Mouse (Mus musculus) kidney, postnatal 0 days (tissue): ENCODE measurements around the gene Atxn7l2. TPM values are rescaled to one million over a fixed set of nuclear protein-coding genes. Genes with fewer than 3 reads are reported as not detected.

ENCODE experiments used
- ATAC-seq: fragments of 200-750 bp; cut with Nextera tagmentation; replicated peaks from 2 replicates; pipeline ENCODE4 v1.8.0; 2017; ENCODE audit warnings: low read depth, moderate number of reproducible peaks, moderate TSS enrichment, moderate library complexity; ENCODE audit not compliant: low FRiP score
- DNase-seq: peaks from one replicate; pipeline ENCODE4 v3.0.0-alpha.2; 2016; ENCODE audit warnings: low spot score
- H3K27ac ChIP-seq: fragments of 300-500 bp; sonication (generic); 2 replicates; pipeline ENCODE4 v1.5.1; 2014; ENCODE audit warnings: mild to moderate bottlenecking
- H3K27me3 ChIP-seq: fragments of 300-500 bp; sonication (generic); 2 replicates; pipeline ENCODE4 v1.6.1; 2014; ENCODE audit warnings: low read length, mixed read lengths; ENCODE audit not compliant: insufficient read depth
- H3K36me3 ChIP-seq: fragments of 300-500 bp; sonication (generic); 2 replicates; pipeline ENCODE4 v1.6.1; 2014; ENCODE audit warnings: low read length, mixed read lengths; ENCODE audit not compliant: insufficient read depth
- H3K4me1 ChIP-seq: fragments of 300-500 bp; sonication (generic); replicated peaks from 2 replicates; pipeline ENCODE4 v1.6.1; 2014; ENCODE audit warnings: antibody characterized with exemption, low read length, mixed read lengths; ENCODE audit not compliant: insufficient read depth
- H3K4me2 ChIP-seq: fragments of 300-500 bp; sonication (generic); 2 replicates; pipeline ENCODE4 v1.6.1; 2014; ENCODE audit warnings: mild to moderate bottlenecking, low read length, moderate library complexity, mixed read lengths
- H3K4me3 ChIP-seq: fragments of 300-500 bp; sonication (generic); replicated peaks from 2 replicates; pipeline ENCODE4 v1.5.1; 2014; ENCODE audit warnings: low read depth, low read length
- H3K9ac ChIP-seq: fragments of 300-500 bp; sonication (generic); 2 replicates; pipeline ENCODE4 v1.6.1; 2014; ENCODE audit warnings: low read depth, low read length
- H3K9me3 ChIP-seq: fragments of 300-500 bp; sonication (generic); replicated peaks from 2 replicates; pipeline ENCODE4 v1.6.1; 2016; ENCODE audit warnings: low read length, inconsistent platforms, mixed read lengths
- CTCF ChIP-seq: IDR thresholded peaks from 2 replicates; pipeline ENCODE4 v1.5.1; 2016; ENCODE audit warnings: antibody characterized with exemption, low read depth, mild to moderate bottlenecking, moderate library complexity
- WGBS: fragments of 180-500 bp; shearing (Covaris S2); extraction: QIAGEN DNeasy Blood & Tissue Kit; methylation state at CpG from one replicate; pipeline ENCODE4 v1.1.7; 2014; 5-methylcytosine and 5-hydroxymethylcytosine counted together
- polyA plus RNA-seq: library from polyadenylated mRNA; unstranded; fragments of >200 nt; fragmentation: Nextera tagmentation; extraction: Ambion mirVana; gene quantifications from 2 replicates; pipeline ENCODE4 v1.2.1, GENCODE M21; 2015

Gene Atxn7l2
- polyA plus RNA-seq, 1 experiment from 2014 or later = 10.9 TPM

GRCm38 (mm10) chr3:108180514-108180913 is 30.2 kb downstream of the Atxn7l2 start:
- no peak for DNase-seq
- 42% methylated on average over 2 of the region's 2 CpGs for WGBS
- no peaks in the 10 kb centered on the region for H3K27me3 ChIP-seq
- TF ChIP-seq CTCF = no peak
- H3K4me2 ChIP-seq = no peak overlapping the region
- no peak overlapping the region for H3K9ac ChIP-seq
- no peak overlapping the region for H3K4me3 ChIP-seq
- H3K9me3 ChIP-seq = no peaks in the 10 kb centered on the region
- no peak for ATAC-seq
- H3K27ac ChIP-seq = no peak overlapping the region
- no peaks in the 10 kb centered on the region for H3K36me3 ChIP-seq
- no peaks in the 10 kb centered on the region for H3K4me1 ChIP-seq

DNA sequence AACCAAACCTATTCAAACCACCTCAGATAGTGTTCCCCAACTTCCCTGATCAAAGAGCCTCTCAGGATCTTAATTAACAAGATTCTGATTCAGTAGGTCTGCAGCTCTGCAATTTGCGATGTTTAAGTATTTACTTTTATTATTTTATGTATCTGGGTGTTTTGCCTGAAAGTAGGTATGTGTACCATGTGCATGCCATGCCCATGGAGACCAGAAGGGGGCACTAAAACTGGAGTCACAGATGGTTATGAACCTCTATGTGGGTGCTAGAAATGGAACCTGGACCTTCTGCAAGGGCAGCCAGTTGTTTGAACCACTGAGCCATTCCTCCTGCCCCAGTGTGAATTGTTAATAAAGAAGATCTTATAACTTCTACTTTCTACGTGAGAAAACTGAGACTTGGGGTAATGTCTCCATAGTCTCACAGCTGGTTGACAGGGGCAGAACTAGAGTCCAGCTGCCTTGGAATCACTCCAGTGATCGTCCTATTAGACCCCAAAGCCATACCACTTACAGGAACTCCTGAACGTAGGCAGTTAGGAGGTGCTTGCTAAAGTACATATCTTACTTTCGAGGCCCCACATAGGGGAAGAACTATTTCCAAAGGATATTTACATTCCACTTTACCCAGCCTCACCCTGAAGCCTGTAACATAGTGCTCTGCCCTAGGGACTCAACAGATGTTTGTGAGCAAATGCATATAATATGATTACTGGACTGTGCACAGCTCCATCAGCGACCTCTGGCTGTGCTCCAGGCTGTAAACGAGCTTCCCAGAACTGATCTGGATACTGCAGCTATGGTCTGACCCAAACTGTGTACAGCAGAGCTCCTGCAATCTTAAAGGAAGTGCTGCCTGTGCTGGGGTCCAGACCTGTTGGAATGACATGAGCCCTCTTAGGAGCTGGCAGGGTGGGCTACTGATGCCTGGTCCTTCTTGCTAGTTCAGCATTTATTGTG is 31.7 kb downstream of the Atxn7l2 start:
- Histone ChIP-seq H3K27ac (no peak overlapping the region), H3K4me3 (no peak overlapping the region), H3K4me1 (0 out of 2 replicates have a peak, but pooled peaks cover 3% of the 10 kb centered on the region), H3K36me3 (no peaks in the 10 kb centered on the region), H3K4me2 (no peak overlapping the region), H3K9ac (no peak overlapping the region), H3K9me3 (no peaks in the 10 kb centered on the region), H3K27me3 (no peaks in the 10 kb centered on the region)
- peak; percentile 56 for DNase-seq
- no peak for TF ChIP-seq CTCF
- WGBS = 62% methylated on average over 7 of the region's 7 CpGs
- no peak for ATAC-seq

- peak overlapping the region; percentile 21 for H3K4me2 ChIP-seq
- H3K4me3 ChIP-seq = no peak overlapping the region
- WGBS = 17% methylated on average over 14 of the region's 14 CpGs
- no peaks in the 10 kb centered on the region for H3K36me3 ChIP-seq
- H3K9me3 ChIP-seq = no peaks in the 10 kb centered on the region
- H3K27me3 ChIP-seq = no peaks in the 10 kb centered on the region
- no peak overlapping the region for H3K9ac ChIP-seq
- no peak; the same call in 1 of the 2 replicates for ATAC-seq
- peak; percentile 42 for DNase-seq
- 0 out of 2 replicates have a peak, but pooled peaks cover 3% of the 10 kb centered on the region for H3K4me1 ChIP-seq
- no peak for TF ChIP-seq CTCF
- H3K27ac ChIP-seq = no peak overlapping the region
Observed at GRCm38 (mm10) chr3:108174672-108175531, 35.8 kb downstream of the Atxn7l2 start.

DNA sequence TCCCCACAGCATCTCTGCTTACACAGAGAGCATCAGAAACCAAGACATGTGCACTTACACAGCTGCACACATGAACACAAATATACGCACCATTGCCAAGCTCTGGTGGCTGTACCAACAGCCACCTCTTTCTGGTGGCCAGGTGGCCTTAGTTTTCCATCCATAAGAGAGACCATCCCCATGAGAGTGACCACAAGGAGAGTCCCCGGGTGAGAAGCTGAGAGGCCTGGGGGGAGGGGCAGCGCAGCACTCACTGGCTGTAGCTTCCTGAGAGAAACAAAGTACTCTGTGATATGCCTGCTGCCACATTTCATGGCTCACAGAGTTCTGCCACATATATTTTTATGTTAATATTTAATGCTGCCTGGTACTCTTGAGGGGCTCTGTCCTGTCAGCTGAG is 41.5 kb downstream of the Atxn7l2 start:
- H3K4me3 ChIP-seq = no peak overlapping the region
- no peak overlapping the region for H3K27ac ChIP-seq
- ATAC-seq (no peak), DNase-seq (no peak)
- no peaks in the 10 kb centered on the region for H3K9me3 ChIP-seq
- H3K36me3 ChIP-seq = no peaks in the 10 kb centered on the region
- H3K4me2 ChIP-seq = no peak overlapping the region
- H3K9ac ChIP-seq = no peak overlapping the region
- WGBS = 45% methylated on average over 3 of the region's 3 CpGs
- no peaks in the 10 kb centered on the region for H3K27me3 ChIP-seq
- peaks cover 8% of the 10 kb centered on the region; the same call in 1 of the 2 replicates for H3K4me1 ChIP-seq
- no peak for TF ChIP-seq CTCF

DNA sequence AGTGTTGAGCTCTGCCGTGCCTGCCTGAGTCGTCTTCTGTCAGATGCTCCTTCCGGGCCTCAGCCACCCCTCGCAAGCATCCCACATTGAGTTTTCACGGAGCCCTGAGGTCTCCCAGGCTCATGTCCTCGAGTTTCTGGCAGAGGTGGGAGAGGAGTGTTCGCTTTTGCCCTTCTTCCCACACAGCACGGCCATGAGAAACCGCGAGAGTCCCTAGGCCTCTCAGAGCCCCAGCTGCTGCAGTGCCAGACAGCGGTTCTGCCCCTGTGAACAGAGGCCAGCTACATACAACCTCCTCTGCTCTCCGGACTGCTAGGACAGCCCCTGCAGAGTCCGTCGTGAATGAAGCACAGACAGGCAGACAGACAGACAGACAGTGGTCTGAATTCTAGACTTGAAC is 43.2 kb downstream of the Atxn7l2 start:
- WGBS = 21% methylated on average over 14 of the region's 14 CpGs
- Histone ChIP-seq H3K4me2 (no peak overlapping the region), H3K9ac (no peak overlapping the region), H3K4me3 (no peak overlapping the region), H3K36me3 (no peaks in the 10 kb centered on the region), H3K27ac (no peak overlapping the region), H3K9me3 (no peaks in the 10 kb centered on the region), H3K27me3 (no peaks in the 10 kb centered on the region), H3K4me1 (peaks cover 8% of the 10 kb centered on the region; the same call in 1 of the 2 replicates)
- ATAC-seq (peak; percentile 49; the same call in 1 of the 2 replicates), DNase-seq (no peak)
- TF ChIP-seq CTCF = no peak

DNA sequence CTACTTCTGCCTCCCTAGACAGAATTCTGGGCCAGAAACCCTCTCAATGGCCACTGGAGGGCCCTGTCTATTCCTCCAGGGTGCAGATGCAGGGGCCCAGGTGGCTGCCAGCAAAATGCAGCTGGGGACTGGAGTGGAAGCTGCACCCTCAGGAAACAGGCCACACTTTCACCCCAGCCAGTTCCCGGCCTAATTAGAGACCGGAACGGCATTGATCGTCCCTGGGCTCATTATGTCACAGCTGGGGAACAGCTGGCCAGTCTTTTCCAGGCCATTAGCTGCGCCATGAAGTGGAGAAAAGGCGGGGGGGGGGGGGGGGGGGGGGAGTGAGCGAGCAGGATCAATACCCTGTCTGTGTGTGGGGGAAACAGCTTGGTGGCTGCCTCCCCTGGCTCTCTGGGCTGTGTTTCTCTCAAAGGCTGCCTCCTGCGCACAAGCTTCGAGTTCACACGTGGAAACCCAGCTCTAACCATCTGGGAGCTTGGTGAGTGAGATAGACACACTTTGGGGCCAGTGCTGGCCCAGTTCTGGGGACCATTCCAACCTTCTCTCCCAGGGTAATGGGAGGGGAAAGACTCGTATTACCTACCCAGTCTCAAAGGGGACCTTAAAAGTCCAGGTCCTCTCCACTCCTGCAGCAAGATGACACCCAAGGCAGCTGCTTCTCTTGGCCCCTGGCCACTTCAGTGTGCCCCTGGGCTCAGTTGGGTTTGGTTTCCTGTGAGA is 44.1 kb downstream of the Atxn7l2 start:
- Histone ChIP-seq H3K4me3 (no peak overlapping the region), H3K27me3 (no peaks in the 10 kb centered on the region), H3K27ac (0 out of 2 replicates have a peak overlapping the region, but pooled peaks have one; percentile 2), H3K36me3 (no peaks in the 10 kb centered on the region), H3K4me1 (peaks cover 8% of the 10 kb centered on the region; the same call in 1 of the 2 replicates), H3K9ac (no peak overlapping the region), H3K4me2 (no peak overlapping the region), H3K9me3 (no peaks in the 10 kb centered on the region)
- peak; percentile 57 for TF ChIP-seq CTCF
- DNase-seq (peak; percentile 82), ATAC-seq (peak; percentile 70)
- 15% methylated on average over 9 of the region's 11 CpGs for WGBS
